Mouse (Mus musculus) olfactory bulb, adult 2 months (tissue): ENCODE measurements at regions not wholly inside any gene's neighbourhood (a gene's known extent, or its start where the extent isn't known, plus 50 kb on each side); places are given as distances from the start of the nearest gene placed in this dataset.

Experiments used
- CTCF ChIP-seq: fragments of 200-500 bp; IDR thresholded peaks from 2 replicates; pipeline ENCODE4 v1.5.1; 2012; ENCODE audit warnings: low read depth, mild to moderate bottlenecking, low read length, moderate library complexity; ENCODE audit not compliant: insufficient read depth
- POLR2A ChIP-seq: fragments of 200-500 bp; IDR thresholded peaks from 2 replicates; pipeline ENCODE4 v1.6.1; 2012; ENCODE audit warnings: mild to moderate bottlenecking, low read depth, low read length, moderate library complexity; ENCODE audit not compliant: insufficient read depth

DNA sequence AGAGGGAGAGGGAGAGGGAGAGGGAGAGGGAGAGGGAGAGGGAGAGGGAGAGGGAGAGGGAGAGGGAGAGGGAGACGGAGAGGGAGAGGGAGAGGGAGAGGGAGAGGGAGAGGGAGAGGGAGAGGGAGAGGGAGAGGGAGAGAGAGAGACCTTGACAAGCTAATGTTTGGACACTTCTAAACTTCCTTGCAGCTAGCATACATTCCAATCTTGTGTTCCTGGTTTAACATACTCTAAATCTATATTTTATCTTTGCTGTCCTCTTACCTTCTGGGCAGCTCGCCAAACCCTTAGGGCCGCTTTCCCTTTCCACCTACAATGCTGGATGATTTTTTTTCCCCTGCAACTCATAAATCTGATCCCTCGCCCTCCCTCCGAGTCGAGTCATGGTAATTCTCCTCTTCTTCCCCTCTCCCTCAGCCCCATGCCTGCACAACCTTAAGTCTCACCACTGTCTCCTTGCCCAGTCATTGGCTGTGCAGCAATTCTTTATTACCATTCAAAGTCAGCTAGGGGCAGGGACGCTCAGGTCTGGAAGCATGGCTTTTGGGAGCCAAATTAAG lies 176.1 kb upstream of the Col3a1 start:
- TF ChIP-seq CTCF = no peak
- TF ChIP-seq POLR2A = no peak
